ENCODE assay signal across 11 mouse cellular contexts in the genomic region with DNA sequence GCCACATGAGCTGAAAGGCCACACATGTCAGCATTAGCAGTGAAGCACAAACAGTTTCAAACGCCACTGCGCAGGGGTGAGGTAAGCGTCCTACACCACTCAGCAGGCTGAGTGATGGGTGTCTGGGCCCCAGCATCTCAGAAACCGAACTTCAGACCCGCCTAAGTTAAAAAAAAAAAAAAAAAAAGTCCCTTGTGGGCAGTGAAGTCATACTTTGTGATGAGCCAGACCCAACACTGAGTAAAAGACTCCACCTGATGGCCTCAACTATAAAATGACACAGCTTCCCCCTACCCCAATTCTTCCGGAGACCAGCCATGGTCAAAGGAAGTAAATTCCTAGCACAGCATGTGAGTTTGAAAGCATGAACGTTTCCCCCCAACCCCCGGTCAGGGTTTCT. TPM values are rescaled to one million over a fixed set of nuclear protein-coding genes. Genes with fewer than 3 reads are reported as not detected.
DNase-seq lines count a peak whose midpoint lies in the region; ATAC-seq and TF ChIP-seq lines count a peak whose summit lies in the region.
"Had no signal": no experiment of that assay in that cellular context is flagged by ENCODE, and none has a peak within 500 bp of the region (broad histone marks: within the 10 kb centered on the region; RNA-seq: fewer than 3 reads in every experiment).

No protein-coding gene starts in this region.

- H3K79me3 ChIP-seq in C2C12 (ENCODE audit: low read depth): peaks cover 39% of the 10 kb centered on the region

- H3K9me3 ChIP-seq in hindbrain, embryonic 10.5 days: no peaks in the 10 kb centered on the region
- H3K9me3 ChIP-seq in liver, embryonic 16.5 days (replicated peaks; ENCODE audit: control insufficient read depth, low read length): no peaks in the 10 kb centered on the region

- intact Hi-C loops in gastrocnemius, adult 2 months (cut with DNase I): loop anchor here (10.0 kb wide), 1 partner anchor 358 kb away; the partner anchor contains the start of gene Psmb7
- intact Hi-C loops in gastrocnemius, postnatal 14 days (cut with DNase I; ENCODE audit: low total_unique reads): no loop called here
- intact Hi-C loops in gastrocnemius, postnatal 36 days (cut with DNase I): no loop called here

- peaks cover 67% of the 10 kb centered on the region for H3K79me2 ChIP-seq in C2C12 (ENCODE audit: control insufficient read depth, insufficient read depth)

- peaks cover 50% of the 10 kb centered on the region for H3K4me1 ChIP-seq in hindbrain, embryonic 10.5 days (replicated peaks)
- peaks cover 45% of the 10 kb centered on the region for H3K4me1 ChIP-seq in liver, embryonic 16.5 days (ENCODE audit: control insufficient read depth, low read depth, low read length)

- peak overlapping the region; percentile 72 for H3K9ac ChIP-seq in liver, embryonic 16.5 days (ENCODE audit: low read depth, low read length)

- H3ac ChIP-seq in C2C12 (ENCODE audit: control insufficient read depth, insufficient read length, low read depth): peak overlapping the region; percentile 92

- no peak for ATAC-seq in liver, embryonic 16.5 days (ENCODE audit: low read depth)

- H3K36me3 ChIP-seq in C2C12 (ENCODE audit: control insufficient read depth, insufficient read depth): peaks cover 52% of the 10 kb centered on the region
- H3K36me3 ChIP-seq in hindbrain, embryonic 10.5 days: peaks cover 51% of the 10 kb centered on the region
- H3K36me3 ChIP-seq in liver, embryonic 16.5 days (ENCODE audit: control insufficient read depth, insufficient read depth): peaks cover 20% of the 10 kb centered on the region

- peak overlapping the region; percentile 94 for H3K4me3 ChIP-seq in gastrocnemius, adult 2 months
- H3K4me3 ChIP-seq in C2C12 (ENCODE audit: insufficient read depth, poor library complexity, severe bottlenecking): peak overlapping the region; percentile 84
- H3K4me3 ChIP-seq in hindbrain, embryonic 10.5 days: peak overlapping the region; percentile 94
- H3K4me3 ChIP-seq in liver, embryonic 16.5 days (ENCODE audit: low read depth, low read length): peak overlapping the region; percentile 90

- H3K27me3 ChIP-seq in C2C12 (ENCODE audit: control insufficient read depth, insufficient read depth, insufficient read length): no peaks in the 10 kb centered on the region
- H3K27me3 ChIP-seq in hindbrain, embryonic 10.5 days (ENCODE audit: insufficient read depth, poor library complexity, severe bottlenecking): no peaks in the 10 kb centered on the region
- no peaks in the 10 kb centered on the region for H3K27me3 ChIP-seq in liver, embryonic 16.5 days (ENCODE audit: control insufficient read depth, insufficient read depth, low read depth, low read length)

- no peak for DNase-seq in gastrocnemius, adult 2 months
- no peak for DNase-seq in gastrocnemius, postnatal 14 days
- DNase-seq in hindbrain, embryonic 10.5 days (ENCODE audit: low spot score): no peak
- DNase-seq in left cerebral cortex, adult 11 months (ENCODE audit: low spot score): no peak
- DNase-seq in retina, embryonic 14.5 days (ENCODE audit: low spot score): no peak
- no peak for DNase-seq in gastrocnemius, postnatal 36 days
- DNase-seq: B cell, adult 2 months; gastrocnemius, postnatal 10 days; lung, postnatal 10 days had no signal

- WGBS in hindbrain, embryonic 10.5 days: 63% methylated on average over 8 of the region's 8 CpGs
- 20% methylated on average over 8 of the region's 8 CpGs for WGBS in liver, embryonic 16.5 days (ENCODE audit: insufficient replicate concordance)

- H3K4me2 ChIP-seq in liver, embryonic 16.5 days (ENCODE audit: low read depth, low read length): peak overlapping the region; percentile 84

- no peak for TF ChIP-seq CTCF in gastrocnemius, adult 2 months (IDR thresholded peaks at IDR 0.05)
- TF ChIP-seq CTCF in C2C12 (IDR thresholded peaks at IDR 0.05; ENCODE audit: control insufficient read depth, insufficient read depth, insufficient read length): no peak

- H3K27ac ChIP-seq in gastrocnemius, adult 2 months: no peak overlapping the region
- H3K27ac ChIP-seq in hindbrain, embryonic 10.5 days: no peak overlapping the region
- H3K27ac ChIP-seq in liver, embryonic 16.5 days (ENCODE audit: low read length): peak overlapping the region; percentile 27; the same call in 1 of the 2 replicates

TF ChIP-seq in C2C12, 6 proteins besides CTCF, POLR2A, EP300 and RAD21:
- TF ChIP-seq FOSL1 (IDR thresholded peaks at IDR 0.05; ENCODE audit: insufficient read depth, low read length, poor library complexity, severe bottlenecking): no peak
- TF ChIP-seq MAX (IDR thresholded peaks at IDR 0.05): no peak
- TF ChIP-seq USF1 (IDR thresholded peaks at IDR 0.05; ENCODE audit: low read depth): no peak
- TF ChIP-seq MYOG (IDR thresholded peaks at IDR 0.05; ENCODE audit: control insufficient read depth, extremely low read depth, insufficient read length): no peak
- TF ChIP-seq MYOD1 (IDR thresholded peaks at IDR 0.05; ENCODE audit: control insufficient read depth, insufficient read length, low read depth): no peak
- TF ChIP-seq CEBPB (IDR thresholded peaks at IDR 0.05; ENCODE audit: low read depth): no peak

RNA-seq across cellular contexts. Expression of gene Arpc5l, which starts 2.0 kb away (rescaled TPM):
- 100 to 1,000 TPM; 109 to 118 TPM for total RNA-seq in gastrocnemius, adult 2 months (2021)
- total RNA-seq in gastrocnemius, postnatal 14 days (2021): 10 to 100 TPM; 55.1 to 58.2 TPM
- polyA plus RNA-seq in C2C12 (2012; fragmentation: generic; extraction: Trizol): 73.7 TPM
- polyA plus RNA-seq in hindbrain, embryonic 10.5 days (2016; fragmentation: Nextera tagmentation; extraction: Ambion mirVana): 133 and 137 TPM in 2 replicates
- polyA plus RNA-seq in liver, embryonic 16.5 days (2015; fragmentation: Nextera tagmentation; extraction: Ambion mirVana): 45.8 and 48.6 TPM in 2 replicates
- 100 to 1,000 TPM in 1 of 2 experiments, 10 to 100 TPM in 1; 94.7 to 101 TPM for total RNA-seq in gastrocnemius, postnatal 36 days (2021)

RNA-seq across cellular contexts. Expression of gene Rpl35, which starts 2.3 kb away (rescaled TPM):
- total RNA-seq in gastrocnemius, adult 2 months (2021): 100 to 1,000 TPM; 264 to 300 TPM
- total RNA-seq in gastrocnemius, postnatal 14 days (2021): 100 to 1,000 TPM; 326 to 377 TPM
- polyA plus RNA-seq in C2C12 (2012; fragmentation: generic; extraction: Trizol): 1,492 TPM
- 997 and 1,033 TPM in 2 replicates for polyA plus RNA-seq in hindbrain, embryonic 10.5 days (2016; fragmentation: Nextera tagmentation; extraction: Ambion mirVana)
- polyA plus RNA-seq in liver, embryonic 16.5 days (2015; fragmentation: Nextera tagmentation; extraction: Ambion mirVana): 456 and 532 TPM in 2 replicates
- total RNA-seq in gastrocnemius, postnatal 36 days (2021): 100 to 1,000 TPM; 216 to 254 TPM

RNA-seq across cellular contexts. Expression of gene Wdr38, which starts 5.8 kb away (rescaled TPM):
- under 1 TPM in 1 of 2 experiments, not detected in 1; 0.08 TPM for total RNA-seq in gastrocnemius, adult 2 months (2021)
- total RNA-seq in gastrocnemius, postnatal 14 days (2021): under 1 TPM in 1 of 2 experiments, not detected in 1; 0.08 TPM
- 0.61 TPM for polyA plus RNA-seq in C2C12 (2012; fragmentation: generic; extraction: Trizol)
- polyA plus RNA-seq in hindbrain, embryonic 10.5 days (2016; fragmentation: Nextera tagmentation; extraction: Ambion mirVana): 1.4 and 1.8 TPM in 2 replicates
- 0.70 and 0.85 TPM in 2 replicates for polyA plus RNA-seq in liver, embryonic 16.5 days (2015; fragmentation: Nextera tagmentation; extraction: Ambion mirVana)
- total RNA-seq in gastrocnemius, postnatal 36 days (2021): under 1 TPM; 0.17 to 0.31 TPM
